Mouse (Mus musculus): ENCODE measurements at regions not wholly inside any gene's neighbourhood (a gene's known extent, or its start where the extent isn't known, plus 50 kb on each side); places are given as distances from the start of the nearest gene placed in this dataset.

DNA sequence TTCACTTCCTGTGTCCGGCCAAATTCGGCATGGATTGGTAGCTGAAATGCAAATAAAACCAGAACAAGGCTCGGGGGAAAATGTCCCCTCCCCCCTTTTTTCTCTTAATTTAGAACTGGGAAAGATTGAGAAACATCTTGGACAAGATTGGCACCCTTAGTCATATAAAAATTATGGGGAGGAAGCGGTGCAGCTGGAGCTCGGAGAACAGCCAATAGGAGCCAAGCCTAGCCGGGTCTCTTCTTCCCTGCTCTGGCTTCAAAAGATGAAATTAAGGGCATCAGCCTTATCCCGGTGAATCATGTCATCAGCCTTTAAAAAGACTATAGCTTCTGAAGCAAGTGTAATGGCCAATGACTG is 213.3 kb upstream of the Amigo2 start:
- no peak for DNase-seq (ENCODE audit: low read depth)

DNA sequence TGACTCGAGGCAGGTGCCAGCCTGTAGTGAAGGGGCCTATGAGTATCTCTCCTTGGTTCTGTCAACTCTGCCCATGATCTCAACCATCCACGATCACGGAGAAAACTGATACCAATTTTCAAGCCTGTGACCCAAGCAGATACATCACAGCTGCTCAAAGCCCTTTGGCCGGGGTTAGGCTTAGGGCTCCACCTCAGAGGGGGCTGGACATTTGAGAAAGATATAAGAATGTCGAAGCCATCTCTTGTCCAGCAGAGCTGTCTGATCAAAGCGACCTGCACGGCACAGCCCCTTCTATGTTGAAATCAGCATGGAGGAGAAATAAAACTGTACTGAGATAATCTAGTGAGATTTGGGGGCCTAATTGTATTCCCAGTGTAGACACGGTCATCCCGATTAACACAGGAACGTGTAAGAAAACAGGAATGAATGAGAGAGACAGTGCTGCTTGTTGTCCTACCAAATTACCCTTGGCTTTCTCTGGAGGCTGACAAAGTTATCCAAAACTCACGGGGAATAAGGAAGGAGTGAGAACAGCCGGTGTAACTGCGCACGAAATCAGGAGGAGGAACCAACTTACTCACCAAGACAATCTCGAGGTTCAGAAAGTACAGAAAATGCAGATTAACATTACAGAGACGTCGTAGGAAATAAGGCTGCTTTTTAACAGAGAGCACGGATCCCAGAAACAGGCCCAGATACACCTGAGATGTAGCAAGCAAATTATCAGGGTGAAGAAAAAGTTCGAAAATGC is 212.7 kb upstream of the Amigo2 start:
- no peak for DNase-seq (ENCODE audit: low read depth)

GRCm38 (mm10) chr15:97458748-97459221 is 211.7 kb upstream of the Amigo2 start:
- no peak for DNase-seq (ENCODE audit: low read depth)

GRCm38 (mm10) chr15:97458139-97458747 is 211.2 kb upstream of the Amigo2 start:
- no peak for DNase-seq (ENCODE audit: low read depth)

- no peak for DNase-seq (ENCODE audit: low read depth)
Observed at GRCm38 (mm10) chr15:97457468-97457867, 210.4 kb upstream of the Amigo2 start.

- DNase-seq (ENCODE audit: low read depth), result no peak
Observed at GRCm38 (mm10) chr15:97456991-97457390, 209.9 kb upstream of the Amigo2 start.

DNA sequence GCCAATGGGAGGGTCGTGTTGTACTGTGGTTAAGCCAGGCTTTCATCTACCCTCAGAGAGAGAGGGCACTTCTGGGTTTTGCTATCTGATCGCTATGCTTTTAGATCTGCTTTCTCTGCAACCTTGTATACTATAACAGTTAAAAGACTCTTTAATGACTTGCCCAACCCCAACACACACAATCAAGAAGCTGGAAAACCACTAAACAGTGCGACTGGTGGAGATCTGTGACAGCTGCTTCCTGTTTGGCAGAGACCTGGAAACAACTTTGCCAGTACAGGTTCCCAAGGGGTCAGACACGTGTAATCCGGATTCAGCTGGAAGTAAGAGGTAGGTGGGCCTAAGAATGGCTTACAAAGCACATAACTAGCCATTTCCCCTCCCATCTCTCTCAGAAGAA is 208.6 kb upstream of the Amigo2 start:
- no peak for DNase-seq (ENCODE audit: low read depth)

GRCm38 (mm10) chr15:97449724-97450123 is 202.6 kb upstream of the Amigo2 start:
- no peak for DNase-seq (ENCODE audit: low read depth)

- DNase-seq (ENCODE audit: low read depth), result no peak
Observed at GRCm38 (mm10) chr15:97449001-97449400, 201.9 kb upstream of the Amigo2 start.

DNA sequence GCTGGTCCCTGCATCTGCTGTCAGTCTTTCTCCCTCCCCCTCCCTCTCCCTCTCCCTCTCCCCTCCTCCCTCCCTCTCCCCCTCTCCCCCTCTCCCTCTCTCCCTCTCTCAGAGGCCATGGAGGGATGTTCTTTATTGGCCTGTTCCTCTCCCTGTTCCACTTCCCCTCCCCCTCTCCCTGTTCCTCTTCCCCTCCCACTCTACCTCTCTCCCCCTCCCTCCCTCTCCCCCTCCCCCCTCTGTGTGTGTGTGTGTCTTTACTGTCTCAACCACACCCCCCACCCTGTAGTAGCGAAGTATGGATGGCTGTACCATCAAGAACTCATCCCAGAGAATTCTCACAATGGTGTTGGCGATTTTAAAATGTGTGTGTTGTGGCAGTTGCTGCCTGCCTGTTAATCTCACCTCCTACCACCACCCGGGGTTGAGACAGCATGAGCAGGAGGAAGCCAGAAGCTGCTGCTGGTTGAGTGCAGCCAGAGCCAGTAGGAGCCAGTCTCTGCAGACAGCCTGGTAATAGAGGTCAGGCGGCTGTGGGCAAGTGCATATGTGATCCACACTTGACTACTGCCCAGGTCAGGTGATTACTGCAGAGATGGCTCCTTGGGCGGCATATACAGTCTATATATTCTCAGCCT is 201.3 kb upstream of the Amigo2 start:
- DNase-seq (ENCODE audit: low read depth), result no peak

DNA sequence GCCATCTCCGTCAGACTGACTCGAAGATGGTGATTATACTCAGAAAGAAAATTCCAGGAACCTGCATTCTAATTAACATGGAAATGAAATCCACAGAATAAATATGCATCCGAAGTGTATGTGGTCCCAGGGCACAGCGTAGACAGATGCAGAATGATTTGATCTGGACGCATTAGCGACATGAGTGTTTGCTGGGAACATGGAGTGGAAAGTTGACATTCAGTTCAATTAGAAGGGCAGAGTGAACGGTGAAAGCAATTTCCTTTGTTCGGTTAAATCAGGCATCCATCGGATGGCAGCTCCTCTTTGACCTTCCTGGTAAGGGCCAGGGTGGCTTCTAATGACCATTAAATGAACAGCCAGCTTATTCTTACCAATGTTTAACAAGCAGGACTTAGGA is 199.1 kb upstream of the Amigo2 start:
- DNase-seq (ENCODE audit: low read depth), result no peak

GRCm38 (mm10) chr15:97438235-97438760 is 191.2 kb upstream of the Amigo2 start:
- no peak for DNase-seq (ENCODE audit: low read depth)
